Mouse (Mus musculus): Measurements from ENCODE around the gene Tcl1. TPM values are rescaled to one million over a fixed set of nuclear protein-coding genes. Genes with fewer than 3 reads are reported as not detected.
"Not testable (repeated sequence)": the region's sequence is repeated elsewhere in the genome, so short reads cannot be mapped to it uniquely, and the experiment has no call there.

The Tcl1 gene
- polyA plus RNA-seq, 1 experiment from 2014 or later, result not detected

GRCm38 (mm10) chr12:105235091-105235490, 12.5 kb upstream of the Tcl1 start:
- Histone ChIP-seq H3K27ac (ENCODE audit: low read length) (no peak overlapping the region), H3K4me2 (ENCODE audit: low read depth, low read length) (no peak overlapping the region), H3K27me3 (ENCODE audit: control insufficient read depth, insufficient read depth, low read length) (no peaks in the 10 kb centered on the region), H3K9ac (ENCODE audit: low read length) (no peak overlapping the region), H3K9me3 (replicated peaks; ENCODE audit: control insufficient read depth, low read length) (no peaks in the 10 kb centered on the region), H3K4me1 (ENCODE audit: control insufficient read depth, insufficient read depth, low read length) (no peaks in the 10 kb centered on the region), H3K36me3 (ENCODE audit: control insufficient read depth, insufficient read depth, low read length) (no peaks in the 10 kb centered on the region), H3K4me3 (replicated peaks; ENCODE audit: low read length) (no peak overlapping the region)
- WGBS, result 78% methylated on average over 3 of the region's 3 CpGs
- no peak for ATAC-seq (ENCODE audit: insufficient read depth, low FRiP score)

- WGBS, result 61% methylated on average over 11 of the region's 11 CpGs
Measured at GRCm38 (mm10) chr12:105234362-105234761, 11.8 kb upstream of the Tcl1 start.

GRCm38 (mm10) chr12:105224621-105225320, 2.2 kb upstream of the Tcl1 start:
- H3K9ac ChIP-seq (ENCODE audit: low read length), result no peak overlapping the region
- WGBS, result 58% methylated on average over 16 of the region's 16 CpGs
- no peak overlapping the region for H3K27ac ChIP-seq (ENCODE audit: low read length)
- no peaks in the 10 kb centered on the region for H3K27me3 ChIP-seq (ENCODE audit: control insufficient read depth, insufficient read depth, low read length)
- H3K4me1 ChIP-seq (ENCODE audit: control insufficient read depth, insufficient read depth, low read length), result no peaks in the 10 kb centered on the region
- ATAC-seq (ENCODE audit: insufficient read depth, low FRiP score), result no peak
- no peak overlapping the region for H3K4me3 ChIP-seq (replicated peaks; ENCODE audit: low read length)
- no peak overlapping the region for H3K4me2 ChIP-seq (ENCODE audit: low read depth, low read length)
- no peaks in the 10 kb centered on the region for H3K36me3 ChIP-seq (ENCODE audit: control insufficient read depth, insufficient read depth, low read length)
- H3K9me3 ChIP-seq (replicated peaks; ENCODE audit: control insufficient read depth, low read length), result no peaks in the 10 kb centered on the region

More at GRCm38 (mm10) chr12:105234362-105234761, 11.8 kb upstream of the Tcl1 start:
- Histone ChIP-seq H3K27ac (ENCODE audit: low read length) (no peak overlapping the region), H3K4me2 (ENCODE audit: low read depth, low read length) (no peak overlapping the region), H3K9me3 (replicated peaks; ENCODE audit: control insufficient read depth, low read length) (no peaks in the 10 kb centered on the region), H3K4me3 (replicated peaks; ENCODE audit: low read length) (no peak overlapping the region), H3K27me3 (ENCODE audit: control insufficient read depth, insufficient read depth, low read length) (no peaks in the 10 kb centered on the region), H3K4me1 (ENCODE audit: control insufficient read depth, insufficient read depth, low read length) (no peaks in the 10 kb centered on the region), H3K36me3 (ENCODE audit: control insufficient read depth, insufficient read depth, low read length) (no peaks in the 10 kb centered on the region), H3K9ac (ENCODE audit: low read length) (no peak overlapping the region)
- ATAC-seq (ENCODE audit: insufficient read depth, low FRiP score), result no peak

- no peaks in the 10 kb centered on the region for H3K4me1 ChIP-seq (ENCODE audit: control insufficient read depth, insufficient read depth, low read length)
- H3K27ac ChIP-seq (ENCODE audit: low read length), result no peak overlapping the region
- no peaks in the 10 kb centered on the region for H3K36me3 ChIP-seq (ENCODE audit: control insufficient read depth, insufficient read depth, low read length)
- 78% methylated on average over 7 of the region's 7 CpGs for WGBS
- no peak overlapping the region for H3K4me3 ChIP-seq (replicated peaks; ENCODE audit: low read length)
- no peak overlapping the region for H3K4me2 ChIP-seq (ENCODE audit: low read depth, low read length)
- no peak for ATAC-seq (ENCODE audit: insufficient read depth, low FRiP score)
- H3K9ac ChIP-seq (ENCODE audit: low read length), result no peak overlapping the region
- H3K9me3 ChIP-seq (replicated peaks; ENCODE audit: control insufficient read depth, low read length), result no peaks in the 10 kb centered on the region
- no peaks in the 10 kb centered on the region for H3K27me3 ChIP-seq (ENCODE audit: control insufficient read depth, insufficient read depth, low read length)
Measured at GRCm38 (mm10) chr12:105217101-105217760, 5.4 kb downstream of the Tcl1 start.

- Histone ChIP-seq H3K9ac (ENCODE audit: low read length) (no peak overlapping the region), H3K4me2 (ENCODE audit: low read depth, low read length) (no peak overlapping the region), H3K9me3 (replicated peaks; ENCODE audit: control insufficient read depth, low read length) (no peaks in the 10 kb centered on the region), H3K4me1 (ENCODE audit: control insufficient read depth, insufficient read depth, low read length) (no peaks in the 10 kb centered on the region), H3K36me3 (ENCODE audit: control insufficient read depth, insufficient read depth, low read length) (no peaks in the 10 kb centered on the region), H3K27ac (ENCODE audit: low read length) (no peak overlapping the region), H3K4me3 (replicated peaks; ENCODE audit: low read length) (no peak overlapping the region), H3K27me3 (ENCODE audit: control insufficient read depth, insufficient read depth, low read length) (no peaks in the 10 kb centered on the region)
- ATAC-seq (ENCODE audit: insufficient read depth, low FRiP score), result no peak
- 84% methylated on average over 7 of the region's 7 CpGs for WGBS
Measured at GRCm38 (mm10) chr12:105209231-105209630, 13.4 kb downstream of the Tcl1 start.

GRCm38 (mm10) chr12:105208441-105208840, 14.2 kb downstream of the Tcl1 start:
- H3K4me1 ChIP-seq (ENCODE audit: control insufficient read depth, insufficient read depth, low read length), result no peaks in the 10 kb centered on the region
- H3K9ac ChIP-seq (ENCODE audit: low read length), result no peak overlapping the region
- 100% methylated on average over 1 of the region's 1 CpGs for WGBS
- H3K27me3 ChIP-seq (ENCODE audit: control insufficient read depth, insufficient read depth, low read length), result no peaks in the 10 kb centered on the region
- H3K4me2 ChIP-seq (ENCODE audit: low read depth, low read length), result no peak overlapping the region
- ATAC-seq (ENCODE audit: insufficient read depth, low FRiP score), result no peak
- no peak overlapping the region for H3K27ac ChIP-seq (ENCODE audit: low read length)
- H3K9me3 ChIP-seq (replicated peaks; ENCODE audit: control insufficient read depth, low read length), result no peaks in the 10 kb centered on the region
- H3K4me3 ChIP-seq (replicated peaks; ENCODE audit: low read length), result no peak overlapping the region
- no peaks in the 10 kb centered on the region for H3K36me3 ChIP-seq (ENCODE audit: control insufficient read depth, insufficient read depth, low read length)

GRCm38 (mm10) chr12:105207071-105207470, 15.5 kb downstream of the Tcl1 start:
- H3K27me3 ChIP-seq (ENCODE audit: control insufficient read depth, insufficient read depth, low read length), result no peaks in the 10 kb centered on the region
- no peaks in the 10 kb centered on the region for H3K4me1 ChIP-seq (ENCODE audit: control insufficient read depth, insufficient read depth, low read length)
- no peaks in the 10 kb centered on the region for H3K36me3 ChIP-seq (ENCODE audit: control insufficient read depth, insufficient read depth, low read length)
- H3K27ac ChIP-seq (ENCODE audit: low read length), result no peak overlapping the region
- 76% methylated on average over 1 of the region's 1 CpGs for WGBS
- no peak overlapping the region for H3K4me3 ChIP-seq (replicated peaks; ENCODE audit: low read length)
- no peak overlapping the region for H3K9ac ChIP-seq (ENCODE audit: low read length)
- ATAC-seq (ENCODE audit: insufficient read depth, low FRiP score), result no peak
- H3K9me3 ChIP-seq (replicated peaks; ENCODE audit: control insufficient read depth, low read length), result no peaks in the 10 kb centered on the region
- no peak overlapping the region for H3K4me2 ChIP-seq (ENCODE audit: low read depth, low read length)

- H3K27ac ChIP-seq (ENCODE audit: low read length); H3K9ac ChIP-seq (ENCODE audit: low read length); ATAC-seq (ENCODE audit: insufficient read depth, low FRiP score); H3K4me1 ChIP-seq (ENCODE audit: control insufficient read depth, insufficient read depth, low read length); H3K9me3 ChIP-seq (replicated peaks; ENCODE audit: control insufficient read depth, low read length); H3K27me3 ChIP-seq (ENCODE audit: control insufficient read depth, insufficient read depth, low read length); H3K4me3 ChIP-seq (replicated peaks; ENCODE audit: low read length); H3K4me2 ChIP-seq (ENCODE audit: low read depth, low read length); H3K36me3 ChIP-seq (ENCODE audit: control insufficient read depth, insufficient read depth, low read length): not testable (repeated sequence)
- 68% methylated on average over 1 of the region's 1 CpGs for WGBS
Measured at GRCm38 (mm10) chr12:105201657-105202056, 20.9 kb downstream of the Tcl1 start, which contains the start of gene Tcl1b4. TSS of gene Tcl1b4 (plus strand) at chr12:105201957.

- H3K9ac ChIP-seq (ENCODE audit: low read length); H3K27ac ChIP-seq (ENCODE audit: low read length); H3K4me2 ChIP-seq (ENCODE audit: low read depth, low read length); ATAC-seq (ENCODE audit: insufficient read depth, low FRiP score); H3K4me1 ChIP-seq (ENCODE audit: control insufficient read depth, insufficient read depth, low read length); H3K9me3 ChIP-seq (replicated peaks; ENCODE audit: control insufficient read depth, low read length); H3K36me3 ChIP-seq (ENCODE audit: control insufficient read depth, insufficient read depth, low read length); H3K27me3 ChIP-seq (ENCODE audit: control insufficient read depth, insufficient read depth, low read length); H3K4me3 ChIP-seq (replicated peaks; ENCODE audit: low read length): not testable (repeated sequence)
- 68% methylated on average over 7 of the region's 7 CpGs for WGBS
Measured at GRCm38 (mm10) chr12:105199684-105200497, 22.7 kb downstream of the Tcl1 start.
